Mouse (Mus musculus): ENCODE measurements around the gene Lhx5. TPM values are rescaled to one million over a fixed set of nuclear protein-coding genes. Genes with fewer than 3 reads are reported as not detected.

The Lhx5 gene
- polyA plus RNA-seq, 1 experiment from 2014 or later = 0.05 TPM

GRCm38 (mm10) chr5:120435006-120435681 is 3.6 kb downstream of the Lhx5 start:
- peaks cover 47% of the 10 kb centered on the region for H3K4me1 ChIP-seq
- DNase-seq (ENCODE audit: low spot score) = no peak
- peaks cover 100% of the 10 kb centered on the region for H3K27me3 ChIP-seq (ENCODE audit: insufficient read depth, poor library complexity, severe bottlenecking)
- no peak overlapping the region for H3K4me3 ChIP-seq
- H3K36me3 ChIP-seq = no peaks in the 10 kb centered on the region
- H3K9me3 ChIP-seq = no peaks in the 10 kb centered on the region
- 1% methylated on average over 44 of the region's 44 CpGs for WGBS
- no peak overlapping the region for H3K27ac ChIP-seq

- Histone ChIP-seq H3K9me3 (no peaks in the 10 kb centered on the region), H3K4me1 (peaks cover 52% of the 10 kb centered on the region), H3K27me3 (ENCODE audit: insufficient read depth, poor library complexity, severe bottlenecking) (peaks cover 100% of the 10 kb centered on the region), H3K27ac (no peak overlapping the region), H3K36me3 (no peaks in the 10 kb centered on the region), H3K4me3 (peak overlapping the region; percentile 58)
- DNase-seq (ENCODE audit: low spot score) = no peak
- WGBS = under 1% methylated on average over 46 of the region's 47 CpGs
Measured at GRCm38 (mm10) chr5:120435731-120436501, 4.4 kb downstream of the Lhx5 start.

GRCm38 (mm10) chr5:120436885-120437495 is 5.5 kb downstream of the Lhx5 start:
- no peak overlapping the region for H3K27ac ChIP-seq
- H3K27me3 ChIP-seq (ENCODE audit: insufficient read depth, poor library complexity, severe bottlenecking) = peaks cover 94% of the 10 kb centered on the region
- no peaks in the 10 kb centered on the region for H3K9me3 ChIP-seq
- H3K4me1 ChIP-seq = peaks cover 44% of the 10 kb centered on the region
- no peaks in the 10 kb centered on the region for H3K36me3 ChIP-seq
- DNase-seq (ENCODE audit: low spot score) = no peak
- WGBS = under 1% methylated on average over 18 of the region's 18 CpGs
- H3K4me3 ChIP-seq = no peak overlapping the region

- WGBS = under 1% methylated on average over 17 of the region's 17 CpGs
- peaks cover 94% of the 10 kb centered on the region for H3K27me3 ChIP-seq (ENCODE audit: insufficient read depth, poor library complexity, severe bottlenecking)
- no peaks in the 10 kb centered on the region for H3K9me3 ChIP-seq
- no peaks in the 10 kb centered on the region for H3K36me3 ChIP-seq
- no peak for DNase-seq (ENCODE audit: low spot score)
- H3K4me1 ChIP-seq = peaks cover 38% of the 10 kb centered on the region
- peak overlapping the region; percentile 41; the same call in 1 of the 2 replicates for H3K4me3 ChIP-seq
- no peak overlapping the region for H3K27ac ChIP-seq
Measured at GRCm38 (mm10) chr5:120437539-120437938, 6.0 kb downstream of the Lhx5 start.

DNA sequence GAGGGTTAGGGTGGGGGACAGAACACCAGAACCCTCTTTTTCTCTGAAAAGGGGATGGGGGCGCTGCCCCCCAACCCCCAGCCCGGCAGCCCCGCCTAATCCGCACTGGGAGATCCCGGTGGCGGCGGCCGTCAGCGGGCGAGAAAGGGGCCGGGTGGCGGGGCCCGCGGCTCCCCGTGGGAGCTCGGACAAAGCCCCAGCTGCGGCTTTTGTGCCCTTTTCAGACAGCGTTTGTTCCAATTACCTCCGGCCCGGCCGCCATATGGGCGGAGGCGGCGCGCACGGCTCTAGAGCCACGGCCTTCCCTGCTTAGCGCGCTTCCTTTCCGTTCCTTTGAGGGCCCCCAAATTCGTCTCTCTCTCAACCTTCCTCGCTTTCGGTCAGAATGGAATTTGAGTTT is 6.5 kb downstream of the Lhx5 start:
- under 1% methylated on average over 33 of the region's 33 CpGs for WGBS
- Histone ChIP-seq H3K9me3 (no peaks in the 10 kb centered on the region), H3K4me3 (peak overlapping the region; percentile 41), H3K4me1 (peaks cover 37% of the 10 kb centered on the region), H3K27me3 (ENCODE audit: insufficient read depth, poor library complexity, severe bottlenecking) (peaks cover 94% of the 10 kb centered on the region), H3K27ac (no peak overlapping the region), H3K36me3 (no peaks in the 10 kb centered on the region)
- DNase-seq (ENCODE audit: low spot score) = no peak

DNA sequence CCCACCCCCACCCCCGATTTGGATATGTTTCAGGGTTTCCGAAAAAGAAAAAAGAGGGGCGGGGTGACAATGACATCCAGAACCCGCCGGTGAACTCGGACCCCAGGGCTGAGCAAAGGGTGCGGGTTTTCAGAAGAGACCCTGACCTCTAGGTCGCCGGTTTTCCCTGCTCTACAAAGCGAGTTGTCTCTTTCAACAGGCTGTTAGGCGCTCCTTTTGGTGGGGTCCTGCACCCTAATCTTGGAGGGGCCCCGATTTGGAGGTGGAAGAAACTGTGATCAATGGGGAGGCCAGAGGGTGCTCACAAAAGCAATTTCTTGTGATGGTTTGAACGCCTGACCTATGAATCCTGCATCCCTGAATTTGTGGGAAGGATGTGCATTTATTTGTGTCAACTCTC is 7.0 kb downstream of the Lhx5 start:
- Histone ChIP-seq H3K4me3 (no peak overlapping the region), H3K4me1 (peaks cover 37% of the 10 kb centered on the region), H3K27ac (no peak overlapping the region), H3K36me3 (no peaks in the 10 kb centered on the region), H3K27me3 (ENCODE audit: insufficient read depth, poor library complexity, severe bottlenecking) (peaks cover 94% of the 10 kb centered on the region), H3K9me3 (no peaks in the 10 kb centered on the region)
- no peak for DNase-seq (ENCODE audit: low spot score)
- WGBS = 1% methylated on average over 13 of the region's 13 CpGs

GRCm38 (mm10) chr5:120438991-120439710 is 7.7 kb downstream of the Lhx5 start:
- no peaks in the 10 kb centered on the region for H3K9me3 ChIP-seq
- H3K36me3 ChIP-seq = no peaks in the 10 kb centered on the region
- H3K4me1 ChIP-seq = peaks cover 37% of the 10 kb centered on the region
- H3K27ac ChIP-seq = no peak overlapping the region
- H3K27me3 ChIP-seq (ENCODE audit: insufficient read depth, poor library complexity, severe bottlenecking) = peaks cover 94% of the 10 kb centered on the region
- no peak overlapping the region; the same call in 1 of the 2 replicates for H3K4me3 ChIP-seq
- DNase-seq (ENCODE audit: low spot score) = no peak
- whole genome bisulfite sequencing = 3% methylated on average over 27 of the region's 27 CpGs

- H3K4me3 ChIP-seq = peak overlapping the region; percentile 53
- H3K36me3 ChIP-seq = no peaks in the 10 kb centered on the region
- H3K9me3 ChIP-seq = no peaks in the 10 kb centered on the region
- no peak for DNase-seq (ENCODE audit: low spot score)
- H3K27me3 ChIP-seq (ENCODE audit: insufficient read depth, poor library complexity, severe bottlenecking) = peaks cover 94% of the 10 kb centered on the region
- WGBS = 1% methylated on average over 61 of the region's 61 CpGs
- H3K27ac ChIP-seq = no peak overlapping the region
- H3K4me1 ChIP-seq = peaks cover 37% of the 10 kb centered on the region
Measured at GRCm38 (mm10) chr5:120439887-120440670, 8.6 kb downstream of the Lhx5 start.

DNA sequence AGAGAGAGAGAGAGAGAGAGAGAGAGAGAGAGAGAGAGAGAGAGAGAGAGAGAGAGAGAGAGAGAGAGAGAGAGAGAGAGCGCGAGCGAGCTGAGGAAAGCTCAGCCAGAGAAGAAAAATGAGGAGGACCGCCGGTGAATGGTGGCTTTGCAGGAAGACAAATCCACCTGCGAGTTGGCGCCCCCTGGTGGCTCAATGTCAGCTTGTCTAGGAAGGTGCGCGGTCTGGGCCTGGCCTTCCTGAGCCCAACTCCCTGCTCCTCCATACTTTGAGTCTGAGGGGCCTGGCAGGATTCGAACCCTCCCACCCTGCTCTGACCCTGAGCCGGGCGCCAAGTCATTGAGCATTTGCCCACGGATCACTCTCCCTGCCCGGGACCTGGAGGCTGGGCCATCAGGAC is 9.2 kb downstream of the Lhx5 start:
- no peak overlapping the region for H3K27ac ChIP-seq
- H3K4me1 ChIP-seq = peaks cover 33% of the 10 kb centered on the region
- H3K9me3 ChIP-seq = no peaks in the 10 kb centered on the region
- no peaks in the 10 kb centered on the region for H3K36me3 ChIP-seq
- WGBS = 5% methylated on average over 14 of the region's 14 CpGs
- DNase-seq (ENCODE audit: low spot score) = peak; percentile 95
- H3K27me3 ChIP-seq (ENCODE audit: insufficient read depth, poor library complexity, severe bottlenecking) = peaks cover 94% of the 10 kb centered on the region
- H3K4me3 ChIP-seq = peak overlapping the region; percentile 53

DNA sequence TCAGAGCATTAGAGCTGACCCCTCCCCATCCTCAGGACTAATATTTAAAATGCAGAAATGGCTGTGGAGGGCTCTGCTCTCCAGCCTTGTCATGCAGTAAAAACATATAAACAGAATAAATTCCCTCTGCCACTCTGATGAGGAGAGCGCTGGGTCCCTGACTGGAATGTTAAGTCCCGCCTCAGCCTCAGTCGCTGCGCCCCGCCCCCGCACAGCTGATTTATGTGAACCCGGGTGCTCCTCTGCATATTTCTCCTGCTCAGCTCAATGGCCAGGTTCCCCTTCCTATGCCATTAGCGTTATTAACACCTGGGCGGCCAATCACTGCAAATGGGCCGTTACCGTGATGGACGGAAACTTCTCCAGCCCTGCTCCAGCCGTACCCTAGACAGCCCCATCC is 15.8 kb downstream of the Lhx5 start:
- Histone ChIP-seq H3K27me3 (ENCODE audit: insufficient read depth, poor library complexity, severe bottlenecking) (peaks cover 65% of the 10 kb centered on the region), H3K4me3 (no peak overlapping the region), H3K36me3 (no peaks in the 10 kb centered on the region), H3K27ac (no peak overlapping the region), H3K4me1 (no peaks in the 10 kb centered on the region), H3K9me3 (no peaks in the 10 kb centered on the region)
- DNase-seq (ENCODE audit: low spot score) = no peak
- WGBS = 27% methylated on average over 13 of the region's 13 CpGs

GRCm38 (mm10) chr5:120454756-120455337 is 23.3 kb downstream of the Lhx5 start:
- Histone ChIP-seq H3K36me3 (no peaks in the 10 kb centered on the region), H3K27ac (no peak overlapping the region), H3K4me3 (no peak overlapping the region), H3K4me1 (no peaks in the 10 kb centered on the region), H3K9me3 (no peaks in the 10 kb centered on the region), H3K27me3 (ENCODE audit: insufficient read depth, poor library complexity, severe bottlenecking) (peaks cover 51% of the 10 kb centered on the region)
- 66% methylated on average over 14 of the region's 14 CpGs for WGBS
- no peak for DNase-seq (ENCODE audit: low spot score)

DNA sequence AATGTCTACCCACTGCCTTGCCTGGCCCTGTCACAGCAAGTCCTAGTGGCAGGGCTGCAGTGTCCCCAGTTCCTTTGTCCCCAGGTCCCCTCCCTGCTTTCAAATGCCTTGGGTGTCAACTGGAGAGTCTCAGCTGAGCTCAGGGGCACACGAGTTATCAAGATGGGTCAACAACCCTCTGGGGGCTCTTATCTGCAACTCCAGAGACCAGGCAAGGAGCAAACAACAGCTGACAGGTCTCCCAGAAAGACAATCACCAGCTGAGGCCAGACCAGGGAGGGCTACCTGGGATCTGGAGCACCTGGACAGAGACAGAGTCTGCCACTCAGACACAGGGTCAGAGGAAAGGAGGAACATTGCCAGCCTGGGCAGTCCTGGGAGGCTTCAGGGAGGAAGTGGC is 24.8 kb downstream of the Lhx5 start:
- Histone ChIP-seq H3K4me1 (no peaks in the 10 kb centered on the region), H3K4me3 (no peak overlapping the region), H3K9me3 (no peaks in the 10 kb centered on the region), H3K27me3 (ENCODE audit: insufficient read depth, poor library complexity, severe bottlenecking) (peaks cover 65% of the 10 kb centered on the region), H3K27ac (no peak overlapping the region), H3K36me3 (no peaks in the 10 kb centered on the region)
- 4% methylated on average over 1 of the region's 1 CpGs for WGBS
- DNase-seq (ENCODE audit: low spot score) = no peak
